Mouse (Mus musculus) kidney, adult 2 months (tissue): ENCODE data around the gene Znrf4.

ENCODE experiments used
- CTCF ChIP-seq: fragments of 200-500 bp; conservative IDR thresholded peaks from 2 replicates; pipeline ENCODE4 v1.5.1; 2011; ENCODE audit warnings: low read depth, mild to moderate bottlenecking, control low read depth, low read length, moderate library complexity, mixed read lengths; ENCODE audit not compliant: insufficient read depth, insufficient read length
- POLR2A ChIP-seq: fragments of 200-500 bp; IDR thresholded peaks from one replicate; pipeline ENCODE4 v1.6.1; 2011; ENCODE audit warnings: low read depth, low read length, control low read depth

DNA sequence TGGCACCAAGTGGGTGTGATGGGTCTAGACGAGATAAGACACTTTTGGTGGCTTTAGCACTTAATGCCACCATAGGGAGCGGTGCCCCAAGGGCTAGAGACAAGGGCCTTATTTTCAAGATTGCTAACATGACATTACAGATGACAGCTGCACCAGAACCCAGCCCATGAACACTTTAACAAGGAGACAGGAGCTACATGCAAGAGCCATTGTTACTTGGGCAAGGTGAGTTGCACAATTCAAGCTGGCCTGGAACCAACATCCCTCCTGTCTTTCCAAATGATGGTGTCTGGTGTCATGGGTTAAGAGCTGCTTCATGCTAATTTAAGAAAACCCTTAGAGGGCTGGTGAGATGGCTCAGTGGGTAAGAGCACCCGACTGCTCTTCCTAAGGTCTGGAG lies 47.2 kb upstream of the Znrf4 start:
- TF ChIP-seq POLR2A: no peak
- TF ChIP-seq CTCF: no peak
